Mouse (Mus musculus): ENCODE data around the gene Nrxn3. TPM values are rescaled to one million over a fixed set of nuclear protein-coding genes. Genes with fewer than 3 reads are reported as not detected.

Nrxn3 gene
- polyA plus RNA-seq, 1 experiment from 2014 or later: 2.7 TPM

DNA sequence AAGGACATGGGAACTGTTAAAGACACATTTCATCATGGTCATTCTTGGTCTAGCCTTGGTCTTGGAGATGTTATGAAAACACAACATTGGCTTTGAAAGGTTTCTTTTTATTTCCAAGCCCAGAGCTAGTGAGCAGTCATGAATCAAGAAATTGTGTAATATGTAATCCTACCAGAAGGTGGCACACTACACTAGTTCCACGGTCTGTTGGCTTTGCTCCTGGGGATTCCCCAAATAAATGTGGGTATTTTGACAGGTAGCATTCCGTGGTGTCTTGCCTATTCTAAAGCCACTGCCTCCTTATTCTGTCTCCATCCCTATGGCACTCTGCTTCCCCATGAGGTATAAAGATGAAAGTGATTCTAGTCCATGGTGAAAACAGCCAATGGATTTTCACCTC is 269.5 kb downstream of the Nrxn3 start:
- Histone ChIP-seq H3K4me2 (no peak overlapping the region), H3K36me3 (no peaks in the 10 kb centered on the region), H3K27me3 (no peaks in the 10 kb centered on the region), H3K4me1 (no peaks in the 10 kb centered on the region), H3K9ac (no peak overlapping the region), H3K9me3 (no peaks in the 10 kb centered on the region), H3K4me3 (no peak overlapping the region), H3K27ac (no peak overlapping the region)
- ATAC-seq (ENCODE audit: borderline replicate concordance, extremely low read depth, low FRiP score, low TSS enrichment): no peak
- 1% methylated on average over 2 of the region's 2 CpGs for WGBS

DNA sequence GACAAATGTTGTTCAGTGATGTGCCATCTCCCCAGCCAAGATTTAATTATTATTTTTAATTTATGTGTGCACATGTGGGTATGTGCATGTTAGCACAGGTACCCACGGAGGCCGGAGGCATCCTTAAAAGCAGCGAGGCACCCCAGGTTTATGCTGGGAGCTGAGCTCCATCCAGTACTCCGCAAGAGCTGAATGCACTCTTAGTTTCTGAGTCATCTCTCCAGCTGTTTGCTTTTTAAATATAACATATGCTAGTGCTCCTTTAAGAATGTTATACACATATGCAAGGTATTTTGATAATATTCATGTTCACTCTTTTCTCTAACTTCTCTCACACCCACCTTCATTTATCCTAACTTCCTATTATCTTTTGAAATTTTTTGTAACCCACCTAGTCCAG is 271.1 kb downstream of the Nrxn3 start:
- Histone ChIP-seq H3K36me3 (no peaks in the 10 kb centered on the region), H3K27me3 (no peaks in the 10 kb centered on the region), H3K27ac (no peak overlapping the region), H3K4me2 (no peak overlapping the region), H3K4me3 (no peak overlapping the region), H3K4me1 (no peaks in the 10 kb centered on the region), H3K9me3 (no peaks in the 10 kb centered on the region), H3K9ac (no peak overlapping the region)
- WGBS: 81% methylated on average over 4 of the region's 4 CpGs
- no peak for ATAC-seq (ENCODE audit: borderline replicate concordance, extremely low read depth, low FRiP score, low TSS enrichment)

- no peak for ATAC-seq (ENCODE audit: borderline replicate concordance, extremely low read depth, low FRiP score, low TSS enrichment)
- H3K27me3 ChIP-seq: no peaks in the 10 kb centered on the region
- no peaks in the 10 kb centered on the region for H3K36me3 ChIP-seq
- 86% methylated on average over 1 of the region's 1 CpGs for WGBS
- no peak overlapping the region for H3K27ac ChIP-seq
- H3K4me3 ChIP-seq: no peak overlapping the region
- H3K4me2 ChIP-seq: no peak overlapping the region
- H3K4me1 ChIP-seq: no peaks in the 10 kb centered on the region
- H3K9ac ChIP-seq: no peak overlapping the region
- H3K9me3 ChIP-seq: no peaks in the 10 kb centered on the region
Observed at GRCm38 (mm10) chr12:89016436-89016835, 293.8 kb downstream of the Nrxn3 start.

GRCm38 (mm10) chr12:89025180-89025579 is 302.5 kb downstream of the Nrxn3 start:
- H3K4me1 ChIP-seq: no peaks in the 10 kb centered on the region
- no peaks in the 10 kb centered on the region for H3K27me3 ChIP-seq
- no peak for ATAC-seq (ENCODE audit: borderline replicate concordance, extremely low read depth, low FRiP score, low TSS enrichment)
- no peak overlapping the region for H3K4me3 ChIP-seq
- WGBS: 93% methylated on average over 1 of the region's 1 CpGs
- no peaks in the 10 kb centered on the region for H3K9me3 ChIP-seq
- H3K4me2 ChIP-seq: no peak overlapping the region
- H3K36me3 ChIP-seq: no peaks in the 10 kb centered on the region
- no peak overlapping the region for H3K27ac ChIP-seq
- H3K9ac ChIP-seq: no peak overlapping the region

DNA sequence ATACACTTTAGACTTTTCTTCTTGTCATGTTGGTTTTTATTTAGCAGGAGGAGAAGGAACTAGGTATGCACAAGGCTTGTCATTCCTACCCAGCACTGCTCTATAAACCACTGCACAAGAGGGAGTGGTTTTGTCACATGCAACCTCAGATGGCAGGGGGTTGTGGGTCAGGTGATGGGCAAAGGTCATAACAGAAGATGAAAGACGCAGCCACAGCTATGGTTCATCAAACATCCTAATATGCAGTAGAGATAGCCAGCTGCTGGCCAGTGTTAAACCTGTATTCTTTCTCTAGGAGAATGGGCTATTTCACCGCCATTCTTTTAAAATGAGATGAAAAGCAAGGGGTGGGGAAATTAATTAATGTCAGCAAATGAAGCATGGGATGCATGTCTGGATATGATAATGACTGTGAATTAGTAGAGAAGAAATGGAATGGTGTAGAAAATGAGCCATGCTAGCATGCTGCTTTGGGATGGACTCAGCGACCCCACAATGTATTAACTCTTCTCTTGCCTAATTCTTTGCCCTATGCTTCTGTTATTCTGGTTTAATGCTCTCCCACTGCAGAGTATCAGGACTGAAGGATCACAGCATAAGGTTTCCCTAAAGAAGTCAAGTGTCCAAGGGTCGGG is 313.4 kb downstream of the Nrxn3 start:
- H3K4me3 ChIP-seq: no peak overlapping the region
- no peaks in the 10 kb centered on the region for H3K4me1 ChIP-seq
- no peak for ATAC-seq (ENCODE audit: borderline replicate concordance, extremely low read depth, low FRiP score, low TSS enrichment)
- H3K27me3 ChIP-seq: no peaks in the 10 kb centered on the region
- no peak overlapping the region for H3K4me2 ChIP-seq
- no peak overlapping the region for H3K9ac ChIP-seq
- no peak overlapping the region for H3K27ac ChIP-seq
- no peaks in the 10 kb centered on the region for H3K9me3 ChIP-seq
- 71% methylated on average over 4 of the region's 4 CpGs for WGBS
- H3K36me3 ChIP-seq: no peaks in the 10 kb centered on the region

- Histone ChIP-seq H3K27me3 (no peaks in the 10 kb centered on the region), H3K4me1 (no peaks in the 10 kb centered on the region), H3K9me3 (no peaks in the 10 kb centered on the region), H3K4me2 (no peak overlapping the region), H3K27ac (no peak overlapping the region), H3K9ac (no peak overlapping the region), H3K4me3 (no peak overlapping the region), H3K36me3 (no peaks in the 10 kb centered on the region)
- no peak for ATAC-seq (ENCODE audit: borderline replicate concordance, extremely low read depth, low FRiP score, low TSS enrichment)
Observed at GRCm38 (mm10) chr12:89040151-89040550, 317.5 kb downstream of the Nrxn3 start.

DNA sequence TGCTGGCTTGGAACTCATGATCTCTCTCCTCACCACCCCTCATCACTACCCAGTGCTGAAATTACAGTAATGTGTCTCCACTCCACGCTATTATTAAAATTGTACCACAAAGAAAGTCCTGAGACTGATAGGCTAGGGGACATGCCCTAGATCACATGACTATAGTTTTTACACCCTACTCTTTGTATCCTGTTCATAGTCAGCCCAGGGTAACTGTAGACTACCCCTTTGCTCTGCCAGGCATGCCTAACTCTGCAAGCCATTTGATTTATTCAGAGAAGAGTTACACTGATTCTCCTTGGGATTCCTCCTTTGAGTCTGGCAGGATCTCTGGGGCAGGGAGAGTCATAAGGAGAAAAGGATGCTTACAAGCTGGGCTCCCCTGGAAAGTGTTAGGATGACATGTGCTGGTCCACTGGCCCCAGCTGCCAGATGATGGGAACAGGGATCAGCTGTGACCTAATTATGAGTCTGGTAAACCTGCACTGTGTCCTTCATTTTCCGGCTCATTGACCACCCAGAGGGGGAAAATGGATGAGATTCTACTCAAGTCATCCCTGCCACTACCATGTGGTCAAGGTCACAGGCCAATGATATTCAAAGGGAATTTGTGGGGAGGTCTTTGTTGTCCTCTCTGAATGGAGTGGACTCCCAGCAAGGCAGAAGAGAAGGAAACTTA is 318.9 kb downstream of the Nrxn3 start:
- WGBS: 47% methylated on average over 2 of the region's 2 CpGs
- H3K36me3 ChIP-seq: no peaks in the 10 kb centered on the region
- no peaks in the 10 kb centered on the region for H3K9me3 ChIP-seq
- H3K4me2 ChIP-seq: no peak overlapping the region
- no peak overlapping the region for H3K9ac ChIP-seq
- no peaks in the 10 kb centered on the region for H3K4me1 ChIP-seq
- ATAC-seq (ENCODE audit: borderline replicate concordance, extremely low read depth, low FRiP score, low TSS enrichment): no peak; the same call in 1 of the 2 replicates
- no peak overlapping the region for H3K4me3 ChIP-seq
- H3K27ac ChIP-seq: no peak overlapping the region
- no peaks in the 10 kb centered on the region for H3K27me3 ChIP-seq

DNA sequence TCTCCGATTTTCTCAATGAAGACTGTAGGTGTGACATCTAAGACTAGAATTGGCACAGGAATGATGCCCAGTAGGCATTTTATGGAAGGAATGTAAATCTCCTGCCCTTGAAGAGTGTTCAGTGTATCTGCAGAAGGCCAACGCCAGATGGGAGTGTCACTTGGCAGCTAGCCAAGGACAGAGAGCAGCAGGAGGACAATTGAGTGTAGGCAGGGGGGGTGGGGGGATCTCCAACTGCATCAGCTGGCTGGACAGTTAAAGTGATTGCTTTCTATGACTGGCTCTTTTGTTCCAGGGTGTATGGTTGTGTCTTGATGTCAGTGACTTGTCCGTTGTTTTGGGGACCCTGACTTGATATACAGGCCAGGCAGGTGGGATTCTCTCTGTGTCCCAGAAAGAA is 326.6 kb downstream of the Nrxn3 start:
- Histone ChIP-seq H3K4me2 (no peak overlapping the region), H3K4me1 (no peaks in the 10 kb centered on the region), H3K9me3 (no peaks in the 10 kb centered on the region), H3K27me3 (no peaks in the 10 kb centered on the region), H3K27ac (no peak overlapping the region), H3K36me3 (no peaks in the 10 kb centered on the region), H3K9ac (no peak overlapping the region), H3K4me3 (no peak overlapping the region)
- peak; percentile 59; the same call in 1 of the 2 replicates for ATAC-seq (ENCODE audit: borderline replicate concordance, extremely low read depth, low FRiP score, low TSS enrichment)
- WGBS: 20% methylated on average over 3 of the region's 3 CpGs

- Histone ChIP-seq H3K4me3 (no peak overlapping the region), H3K27ac (no peak overlapping the region), H3K4me2 (no peak overlapping the region), H3K9me3 (no peaks in the 10 kb centered on the region), H3K36me3 (no peaks in the 10 kb centered on the region), H3K27me3 (no peaks in the 10 kb centered on the region), H3K9ac (no peak overlapping the region), H3K4me1 (no peaks in the 10 kb centered on the region)
- ATAC-seq (ENCODE audit: borderline replicate concordance, extremely low read depth, low FRiP score, low TSS enrichment): no peak
Observed at GRCm38 (mm10) chr12:89049686-89050085, 327.0 kb downstream of the Nrxn3 start.

DNA sequence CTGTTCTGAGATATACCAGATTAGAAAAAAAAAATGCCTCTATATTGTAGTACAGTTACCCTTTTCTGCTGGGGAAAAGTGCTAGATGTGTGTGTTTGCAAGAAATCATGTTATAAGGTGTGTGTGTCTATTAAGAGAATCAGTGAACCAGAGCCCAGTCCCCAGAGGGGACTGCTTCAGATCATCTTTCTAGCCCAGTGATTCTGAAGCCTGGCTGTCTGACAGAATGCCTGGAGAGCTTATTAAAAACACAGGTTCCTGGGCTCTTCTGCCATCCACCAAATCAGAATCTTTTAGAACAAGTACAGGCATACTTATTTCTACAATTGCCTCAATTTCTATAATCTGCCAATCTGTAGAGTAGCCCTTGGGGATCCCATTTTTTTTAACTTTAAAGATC is 349.8 kb downstream of the Nrxn3 start:
- no peak for ATAC-seq (ENCODE audit: borderline replicate concordance, extremely low read depth, low FRiP score, low TSS enrichment)
- Histone ChIP-seq H3K9ac (no peak overlapping the region), H3K4me1 (no peaks in the 10 kb centered on the region), H3K9me3 (no peaks in the 10 kb centered on the region), H3K27me3 (no peaks in the 10 kb centered on the region), H3K36me3 (no peaks in the 10 kb centered on the region), H3K4me2 (no peak overlapping the region), H3K27ac (no peak overlapping the region), H3K4me3 (no peak overlapping the region)

GRCm38 (mm10) chr12:89073167-89073743 is 350.6 kb downstream of the Nrxn3 start:
- ATAC-seq (ENCODE audit: borderline replicate concordance, extremely low read depth, low FRiP score, low TSS enrichment): no peak
- H3K36me3 ChIP-seq: no peaks in the 10 kb centered on the region
- H3K9me3 ChIP-seq: no peaks in the 10 kb centered on the region
- H3K9ac ChIP-seq: no peak overlapping the region
- no peak overlapping the region for H3K27ac ChIP-seq
- WGBS: 63% methylated on average over 5 of the region's 5 CpGs
- H3K4me3 ChIP-seq: no peak overlapping the region
- H3K27me3 ChIP-seq: no peaks in the 10 kb centered on the region
- no peak overlapping the region for H3K4me2 ChIP-seq
- H3K4me1 ChIP-seq: no peaks in the 10 kb centered on the region

DNA sequence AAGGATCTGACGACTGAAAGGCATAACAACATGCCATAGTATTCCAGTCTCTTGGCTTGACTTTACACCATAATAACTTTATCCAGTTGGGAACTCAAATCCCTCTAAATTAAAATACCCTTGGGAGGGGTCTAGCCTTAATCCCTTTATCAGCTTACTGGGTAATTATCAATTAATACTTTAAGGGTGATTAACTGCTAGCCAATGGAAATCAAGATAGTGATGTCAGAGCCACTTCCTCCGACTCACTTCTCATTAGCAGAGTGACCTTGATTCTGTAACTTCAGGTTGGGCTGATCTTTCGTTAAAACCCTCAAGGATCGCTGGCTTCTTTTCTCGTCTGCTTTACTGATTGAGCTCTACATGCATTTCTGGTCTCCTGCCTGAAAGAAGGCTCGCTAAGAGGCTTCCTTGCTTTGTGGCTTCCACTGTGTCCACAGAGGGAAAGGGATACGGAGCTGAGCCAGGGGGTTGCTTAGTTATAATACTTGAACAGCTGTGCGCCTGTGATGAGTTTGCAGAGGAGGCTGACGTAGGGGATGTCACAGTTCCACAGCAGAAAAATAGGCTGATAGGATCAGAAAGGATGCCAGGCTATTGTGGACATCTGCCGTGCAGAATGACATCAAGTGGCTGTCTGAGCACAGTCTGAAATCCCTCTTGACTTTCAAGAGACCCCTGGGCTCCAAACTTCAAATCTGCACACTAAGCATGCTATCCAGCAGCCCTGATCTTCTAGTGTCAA is 352.0 kb downstream of the Nrxn3 start:
- Histone ChIP-seq H3K27me3 (no peaks in the 10 kb centered on the region), H3K4me2 (no peak overlapping the region), H3K4me3 (no peak overlapping the region), H3K27ac (no peak overlapping the region), H3K36me3 (no peaks in the 10 kb centered on the region), H3K4me1 (no peaks in the 10 kb centered on the region), H3K9ac (no peak overlapping the region), H3K9me3 (no peaks in the 10 kb centered on the region)
- 44% methylated on average over 10 of the region's 10 CpGs for WGBS
- no peak for ATAC-seq (ENCODE audit: borderline replicate concordance, extremely low read depth, low FRiP score, low TSS enrichment)

Data from lung, embryonic 15.5 days (tissue).